Mouse (Mus musculus) CH12.LX (cell line): ENCODE data around the gene Acd.

Experiments
- CTCF ChIP-seq, 2 experiments: IDR thresholded peaks in 1 of 2; conservative IDR thresholded peaks in 1 of 2; 2 replicates each; pipeline ENCODE4 v1.5.1; 2011 to 2012; ENCODE audit warnings: low read depth in 2 of 2, low read length in 2 of 2, improper control_type of control experiment in 1 of 2, inconsistent platforms in 1 of 2, mild to moderate bottlenecking in 1 of 2, moderate library complexity in 1 of 2
- E2F4 ChIP-seq: IDR thresholded peaks from 2 replicates; pipeline ENCODE4 v1.6.1; 2011; ENCODE audit warnings: low read depth, low read length, improper control_type of control experiment; ENCODE audit not compliant: insufficient replicate concordance
- EP300 ChIP-seq: IDR thresholded peaks from 2 replicates; pipeline ENCODE4 v1.6.1; 2011; ENCODE audit warnings: low read length, improper control_type of control experiment
- HCFC1 ChIP-seq: IDR thresholded peaks from 2 replicates; pipeline ENCODE4 v1.6.1; 2012; ENCODE audit warnings: low read depth, mild to moderate bottlenecking, inconsistent platforms, low read length, improper control_type of control experiment
- JUND ChIP-seq: conservative IDR thresholded peaks from 2 replicates; pipeline ENCODE4 v1.6.1; 2011; ENCODE audit warnings: low read depth, low read length, improper control_type of control experiment
- MAFK ChIP-seq: IDR thresholded peaks from 2 replicates; pipeline ENCODE4 v1.6.1; 2011; ENCODE audit warnings: low read length, improper control_type of control experiment; ENCODE audit not compliant: insufficient replicate concordance
- MEF2A ChIP-seq: IDR thresholded peaks from 2 replicates; pipeline ENCODE4 v1.6.1; 2014; ENCODE audit warnings: low read depth, mild to moderate bottlenecking, inconsistent platforms, low read length, improper control_type of control experiment, borderline replicate concordance
- MYC ChIP-seq: IDR thresholded peaks from 2 replicates; pipeline ENCODE4 v1.6.1; 2011; ENCODE audit warnings: low read depth, mild to moderate bottlenecking, improper control_type of control experiment, low read length
- NELFE ChIP-seq: IDR thresholded peaks from 2 replicates; pipeline ENCODE4 v1.6.1; 2011; ENCODE audit warnings: low read depth, low read length, improper control_type of control experiment
- POLR2A ChIP-seq: IDR thresholded peaks from 2 replicates; pipeline ENCODE4 v1.6.1; 2011; ENCODE audit warnings: low read depth, mild to moderate bottlenecking, improper control_type of control experiment, low read length
- SMC3 ChIP-seq: IDR thresholded peaks from 2 replicates; pipeline ENCODE4 v1.6.1; 2011; ENCODE audit warnings: low read depth, low read length, improper control_type of control experiment
- USF1 ChIP-seq: IDR thresholded peaks from 2 replicates; pipeline ENCODE4 v1.6.1; 2014; ENCODE audit warnings: low read depth, mild to moderate bottlenecking, inconsistent platforms, low read length, improper control_type of control experiment
- ZMIZ1 ChIP-seq: IDR thresholded peaks from 2 replicates; pipeline ENCODE4 v1.6.1; 2012; ENCODE audit warnings: low read depth, mild to moderate bottlenecking, inconsistent platforms, low read length, improper control_type of control experiment

DNA sequence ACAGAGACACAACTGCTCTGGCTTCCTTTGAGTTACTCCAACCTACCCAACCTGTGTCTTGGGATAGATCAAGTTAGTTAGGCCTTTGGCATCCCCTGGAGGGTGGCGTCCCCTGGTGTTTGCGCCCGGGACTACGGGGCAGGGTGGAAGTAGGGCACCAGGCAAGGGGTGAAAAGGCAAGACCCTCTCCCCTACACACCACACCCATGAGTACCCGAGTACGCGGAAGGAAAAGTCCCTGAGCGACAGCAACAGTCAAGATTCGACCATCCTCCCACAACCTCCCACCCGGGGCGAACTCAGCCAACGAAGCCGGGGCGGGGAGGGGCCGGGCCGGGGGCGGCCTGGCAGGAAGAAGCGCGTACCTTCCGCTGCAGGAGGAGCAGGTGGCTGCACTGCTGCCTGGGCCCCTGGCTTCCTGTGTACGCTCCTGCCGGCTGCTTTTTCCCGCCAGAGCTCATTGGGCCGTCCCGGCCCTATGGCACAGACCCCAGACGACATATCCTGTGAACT is 15.1 kb downstream of the Acd start, which contains the start of gene Carmil2:
- TF ChIP-seq POLR2A (peak; percentile 67; the same call in 1 of the 2 replicates), EP300 (no peak; the same call in 1 of the 2 replicates), CTCF (conservative IDR thresholded peaks at IDR 0.05 in 1 of 2, IDR thresholded peaks at IDR 0.05 in 1 of 2; ENCODE audit: low read depth in 2 of 2, low read length in 2 of 2) (peak; percentile 85 to 96), ZMIZ1 (peak; percentile 80), JUND (no peak), HCFC1 (peak; percentile 59), USF1 (no peak), E2F4 (peak; percentile 95; the same call in 1 of the 2 replicates), NELFE (peak; percentile 76), SMC3 (peak; percentile 96), MEF2A (no peak), MYC (0 out of 2 replicates have a peak, but pooled peaks have one; percentile 45), MAFK (no peak)
